Mouse (Mus musculus) kidney, adult 2 months (tissue): ENCODE measurements around the gene Trim45.

Experiments used
- CTCF ChIP-seq: fragments of 200-500 bp; conservative IDR thresholded peaks from 2 replicates; pipeline ENCODE4 v1.5.1; 2011; ENCODE audit warnings: low read depth, mild to moderate bottlenecking, control low read depth, low read length, moderate library complexity, mixed read lengths; ENCODE audit not compliant: insufficient read depth, insufficient read length
- POLR2A ChIP-seq: fragments of 200-500 bp; IDR thresholded peaks from one replicate; pipeline ENCODE4 v1.6.1; 2011; ENCODE audit warnings: low read depth, low read length, control low read depth

GRCm38 (mm10) chr3:100895500-100895899 is 26.5 kb upstream of the Trim45 start:
- no peak for TF ChIP-seq POLR2A
- TF ChIP-seq CTCF, result no peak
